Mouse (Mus musculus) mammary gland, adult 2 months (tissue): ENCODE data around the gene Pdcd10. TPM values are rescaled to one million over a fixed set of nuclear protein-coding genes. Genes with fewer than 3 reads are reported as not detected.

Source experiments
- polyA plus RNA-seq: library from polyadenylated mRNA; depleted of rRNA; stranded (reverse); fragments of >200 nt; gene quantifications from 2 replicates; pipeline ENCODE4 v1.2.3, GENCODE M21; 2012; ENCODE audit warnings: low replicate concordance; rRNA removed

Pdcd10 gene
- polyA plus RNA-seq = 1.2 and 7.1 TPM in 2 replicates

GRCm38 (mm10) chr3:75556695-75557291 lies at the start of gene Pdcd10:
Pdcd10 (minus strand) TSS chr3:75556856.

DNA sequence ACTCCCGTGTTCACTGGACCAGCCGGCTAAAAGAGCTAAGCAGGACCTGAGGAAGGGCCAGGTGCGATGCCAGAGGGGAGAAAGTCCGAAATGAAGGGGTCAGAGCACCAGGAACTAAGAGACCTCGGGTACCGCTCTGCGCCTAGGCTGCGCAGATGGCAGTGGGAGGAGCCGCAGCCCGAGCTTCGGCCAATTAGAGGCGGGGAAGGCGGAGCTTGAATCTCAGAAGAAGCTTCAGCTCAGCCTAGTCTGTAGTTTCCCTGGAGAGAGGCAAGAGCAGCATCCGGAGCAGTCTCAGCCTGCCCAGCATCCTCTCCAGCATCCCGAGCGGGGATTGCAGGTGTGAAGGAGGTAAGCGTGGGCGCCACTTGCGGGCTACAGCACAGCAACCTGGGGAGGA lies 636 bp upstream of the Pdcd10 start, which contains the start of gene Serpini1:
Gene Serpini1 (plus strand): TSS at position 256 of the 400 bp plus-strand sequence.

DNA sequence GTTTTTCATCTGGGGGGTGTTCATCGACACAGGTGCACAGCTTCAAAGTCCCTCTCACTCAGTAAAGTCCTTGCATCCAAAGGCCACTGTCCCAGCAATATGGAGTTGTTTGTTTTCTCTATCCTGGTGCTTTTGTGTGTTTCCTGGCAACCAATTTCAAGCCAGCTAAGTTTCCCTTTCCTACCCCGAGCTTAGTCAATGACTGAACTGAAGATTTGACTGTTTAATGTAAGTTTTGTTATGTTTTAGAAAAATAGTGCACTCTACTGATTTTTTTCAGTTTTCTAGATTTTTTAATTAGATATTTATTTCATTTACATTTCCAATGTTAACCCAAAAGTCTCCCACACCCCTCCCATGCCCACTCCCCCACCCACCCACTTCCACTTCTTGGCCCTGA lies 74.6 kb downstream of the Pdcd10 start, which contains the start of gene Wdr49:
Gene Wdr49 (minus strand): TSS at position 101 of the 400 bp plus-strand sequence.

Other genes starting within 250 kb of the Pdcd10 start
- 0.04 TPM in 1 of 2 replicates, not detected in the other for gene Wdr49, start 74.7 kb downstream of the Pdcd10 start, polyA plus RNA-seq
- gene Serpini1, start 691 bp upstream of the Pdcd10 start, polyA plus RNA-seq = 0.30 and 0.40 TPM in 2 replicates
- gene Gm29133, start 191.3 kb upstream of the Pdcd10 start, polyA plus RNA-seq = not detected in 2 replicates